Mouse (Mus musculus): Measurements from ENCODE around the gene Usp29. TPM values are rescaled to one million over a fixed set of nuclear protein-coding genes. Genes with fewer than 3 reads are reported as not detected.

The Usp29 gene
- polyA plus RNA-seq, 1 experiment from 2014 or later, result 10.0 TPM

GRCm38 (mm10) chr7:6837297-6837925, 107.0 kb downstream of the Usp29 start:
- Histone ChIP-seq H3K27me3 (ENCODE audit: insufficient read depth, poor library complexity, severe bottlenecking) (no peaks in the 10 kb centered on the region), H3K36me3 (no peaks in the 10 kb centered on the region), H3K9me3 (no peaks in the 10 kb centered on the region), H3K27ac (no peak overlapping the region; the same call in 1 of the 2 replicates), H3K4me3 (no peak overlapping the region), H3K4me1 (replicated peaks) (peaks cover 17% of the 10 kb centered on the region)
- DNase-seq (ENCODE audit: low spot score), result no peak
- 70% methylated on average over 3 of the region's 3 CpGs for WGBS

GRCm38 (mm10) chr7:6837926-6838554, 107.7 kb downstream of the Usp29 start:
- Histone ChIP-seq H3K4me3 (no peak overlapping the region), H3K9me3 (no peaks in the 10 kb centered on the region), H3K27me3 (ENCODE audit: insufficient read depth, poor library complexity, severe bottlenecking) (no peaks in the 10 kb centered on the region), H3K36me3 (no peaks in the 10 kb centered on the region), H3K4me1 (replicated peaks) (peaks cover 17% of the 10 kb centered on the region), H3K27ac (no peak overlapping the region; the same call in 1 of the 2 replicates)
- DNase-seq (ENCODE audit: low spot score), result no peak
- 82% methylated on average over 9 of the region's 9 CpGs for WGBS

- no peak overlapping the region for H3K4me3 ChIP-seq
- no peak overlapping the region for H3K27ac ChIP-seq
- H3K36me3 ChIP-seq, result no peaks in the 10 kb centered on the region
- H3K27me3 ChIP-seq (ENCODE audit: insufficient read depth, poor library complexity, severe bottlenecking), result no peaks in the 10 kb centered on the region
- no peaks in the 10 kb centered on the region for H3K9me3 ChIP-seq
- no peak for DNase-seq (ENCODE audit: low spot score)
- WGBS, result 87% methylated on average over 5 of the region's 5 CpGs
- H3K4me1 ChIP-seq (replicated peaks), result 0 out of 2 replicates have a peak, but pooled peaks cover 6% of the 10 kb centered on the region
These were observed 110.5 kb downstream of the Usp29 start for GRCm38 (mm10) chr7:6840860-6841259.

- no peak for DNase-seq (ENCODE audit: low spot score)
- Histone ChIP-seq H3K4me1 (replicated peaks) (peaks cover 17% of the 10 kb centered on the region), H3K27me3 (ENCODE audit: insufficient read depth, poor library complexity, severe bottlenecking) (no peaks in the 10 kb centered on the region), H3K36me3 (no peaks in the 10 kb centered on the region), H3K4me3 (no peak overlapping the region), H3K9me3 (no peaks in the 10 kb centered on the region), H3K27ac (no peak overlapping the region)
- WGBS, result 85% methylated on average over 3 of the region's 3 CpGs
These were observed 119.1 kb downstream of the Usp29 start for GRCm38 (mm10) chr7:6849495-6849894.

GRCm38 (mm10) chr7:6850321-6850720, 119.9 kb downstream of the Usp29 start:
- no peaks in the 10 kb centered on the region for H3K27me3 ChIP-seq (ENCODE audit: insufficient read depth, poor library complexity, severe bottlenecking)

GRCm38 (mm10) chr7:6851256-6851655, 120.9 kb downstream of the Usp29 start:
- Histone ChIP-seq H3K36me3 (no peaks in the 10 kb centered on the region), H3K27ac (peak overlapping the region; percentile 0; the same call in 1 of the 2 replicates), H3K4me1 (replicated peaks) (peaks cover 21% of the 10 kb centered on the region), H3K27me3 (ENCODE audit: insufficient read depth, poor library complexity, severe bottlenecking) (no peaks in the 10 kb centered on the region), H3K9me3 (no peaks in the 10 kb centered on the region), H3K4me3 (no peak overlapping the region)
- 77% methylated on average over 6 of the region's 6 CpGs for WGBS
- DNase-seq (ENCODE audit: low spot score), result no peak

More at GRCm38 (mm10) chr7:6850321-6850720, 119.9 kb downstream of the Usp29 start:
- no peak overlapping the region for H3K27ac ChIP-seq
- no peaks in the 10 kb centered on the region for H3K36me3 ChIP-seq
- WGBS, result 85% methylated on average over 3 of the region's 3 CpGs
- no peaks in the 10 kb centered on the region for H3K9me3 ChIP-seq
- no peak overlapping the region for H3K4me3 ChIP-seq
- peaks cover 17% of the 10 kb centered on the region for H3K4me1 ChIP-seq (replicated peaks)
- no peak for DNase-seq (ENCODE audit: low spot score)

GRCm38 (mm10) chr7:6851717-6852503, 121.5 kb downstream of the Usp29 start:
- H3K27me3 ChIP-seq (ENCODE audit: insufficient read depth, poor library complexity, severe bottlenecking), result no peaks in the 10 kb centered on the region
- peak overlapping the region; percentile 0; the same call in 1 of the 2 replicates for H3K27ac ChIP-seq
- no peaks in the 10 kb centered on the region for H3K9me3 ChIP-seq
- peaks cover 22% of the 10 kb centered on the region for H3K4me1 ChIP-seq (replicated peaks)
- peak; percentile 62 for DNase-seq (ENCODE audit: low spot score)
- H3K4me3 ChIP-seq, result peak overlapping the region; percentile 13; the same call in 1 of the 2 replicates
- no peaks in the 10 kb centered on the region for H3K36me3 ChIP-seq
- WGBS, result 40% methylated on average over 5 of the region's 5 CpGs

GRCm38 (mm10) chr7:6855613-6856405, 125.4 kb downstream of the Usp29 start:
- Histone ChIP-seq H3K4me1 (replicated peaks) (peaks cover 47% of the 10 kb centered on the region), H3K27ac (no peak overlapping the region), H3K27me3 (ENCODE audit: insufficient read depth, poor library complexity, severe bottlenecking) (no peaks in the 10 kb centered on the region), H3K4me3 (no peak overlapping the region), H3K9me3 (no peaks in the 10 kb centered on the region), H3K36me3 (no peaks in the 10 kb centered on the region)
- 70% methylated on average over 10 of the region's 10 CpGs for WGBS
- DNase-seq (ENCODE audit: low spot score), result no peak

- WGBS, result 31% methylated on average over 5 of the region's 5 CpGs
- no peak for DNase-seq (ENCODE audit: low spot score)
- Histone ChIP-seq H3K27ac (peak overlapping the region; percentile 50), H3K27me3 (ENCODE audit: insufficient read depth, poor library complexity, severe bottlenecking) (no peaks in the 10 kb centered on the region), H3K4me1 (replicated peaks) (peaks cover 41% of the 10 kb centered on the region), H3K36me3 (no peaks in the 10 kb centered on the region), H3K4me3 (no peak overlapping the region), H3K9me3 (no peaks in the 10 kb centered on the region)
These were observed 128.4 kb downstream of the Usp29 start for GRCm38 (mm10) chr7:6858694-6859270.

- H3K36me3 ChIP-seq, result no peaks in the 10 kb centered on the region
- WGBS, result 11% methylated on average over 6 of the region's 6 CpGs
- H3K27ac ChIP-seq, result no peak overlapping the region
- DNase-seq (ENCODE audit: low spot score), result peak; percentile 34
- no peaks in the 10 kb centered on the region for H3K27me3 ChIP-seq (ENCODE audit: insufficient read depth, poor library complexity, severe bottlenecking)
- peaks cover 41% of the 10 kb centered on the region for H3K4me1 ChIP-seq (replicated peaks)
- H3K4me3 ChIP-seq, result no peak overlapping the region
- H3K9me3 ChIP-seq, result no peaks in the 10 kb centered on the region
These were observed 130.3 kb downstream of the Usp29 start for GRCm38 (mm10) chr7:6860689-6861088.

- H3K9me3 ChIP-seq, result no peaks in the 10 kb centered on the region
- DNase-seq (ENCODE audit: low spot score), result no peak
- no peaks in the 10 kb centered on the region for H3K36me3 ChIP-seq
- peaks cover 16% of the 10 kb centered on the region for H3K4me1 ChIP-seq (replicated peaks)
- H3K4me3 ChIP-seq, result no peak overlapping the region
- no peak overlapping the region for H3K27ac ChIP-seq
- H3K27me3 ChIP-seq (ENCODE audit: insufficient read depth, poor library complexity, severe bottlenecking), result no peaks in the 10 kb centered on the region
These were observed 136.0 kb downstream of the Usp29 start for GRCm38 (mm10) chr7:6866351-6866750.

- peaks cover 9% of the 10 kb centered on the region for H3K4me1 ChIP-seq (replicated peaks)
- no peak for DNase-seq (ENCODE audit: low spot score)
- H3K27me3 ChIP-seq (ENCODE audit: insufficient read depth, poor library complexity, severe bottlenecking), result no peaks in the 10 kb centered on the region
- WGBS, result 70% methylated on average over 3 of the region's 3 CpGs
- no peak overlapping the region for H3K27ac ChIP-seq
- no peak overlapping the region for H3K4me3 ChIP-seq
- no peaks in the 10 kb centered on the region for H3K36me3 ChIP-seq
- no peaks in the 10 kb centered on the region for H3K9me3 ChIP-seq
These were observed 138.5 kb downstream of the Usp29 start for GRCm38 (mm10) chr7:6868831-6869230.
